Mouse (Mus musculus) hindbrain, embryonic 13.5 days (tissue): ENCODE results near the gene Timm13. TPM values are rescaled to one million over a fixed set of nuclear protein-coding genes. Genes with fewer than 3 reads are reported as not detected.

ENCODE experiments used
- ATAC-seq: fragments of 200-750 bp; cut with Nextera tagmentation; 2 replicates; pipeline ENCODE4 v1.8.0; 2017; ENCODE audit warnings: moderate TSS enrichment; ENCODE audit not compliant: low FRiP score
- H3K27ac ChIP-seq: fragments of 300-500 bp; sonication (generic); 2 replicates; pipeline ENCODE4 v1.5.1; 2015; ENCODE audit warnings: inconsistent platforms, mild to moderate bottlenecking, moderate library complexity
- H3K27me3 ChIP-seq: fragments of 300-500 bp; sonication (generic); 2 replicates; pipeline ENCODE4 v1.6.1; 2015; ENCODE audit warnings: mild to moderate bottlenecking, inconsistent platforms
- H3K36me3 ChIP-seq: fragments of 300-500 bp; sonication (generic); 2 replicates; pipeline ENCODE4 v1.6.1; 2015; ENCODE audit warnings: mild to moderate bottlenecking, inconsistent platforms
- H3K4me1 ChIP-seq: fragments of 300-500 bp; sonication (generic); replicated peaks from 2 replicates; pipeline ENCODE4 v1.6.1; 2015; ENCODE audit warnings: inconsistent platforms
- H3K4me2 ChIP-seq: fragments of 300-500 bp; sonication (generic); 2 replicates; pipeline ENCODE4 v1.6.1; 2015; ENCODE audit warnings: inconsistent platforms, mild to moderate bottlenecking, moderate library complexity
- H3K4me3 ChIP-seq: fragments of 300-500 bp; sonication (generic); 2 replicates; pipeline ENCODE4 v1.5.1; 2015; ENCODE audit warnings: mild to moderate bottlenecking, inconsistent platforms
- H3K9ac ChIP-seq: fragments of 300-500 bp; sonication (generic); 2 replicates; pipeline ENCODE4 v1.6.1; 2015; ENCODE audit warnings: mild to moderate bottlenecking, inconsistent platforms
- H3K9me3 ChIP-seq: fragments of 300-500 bp; sonication (generic); 2 replicates; pipeline ENCODE4 v1.6.1; 2016; ENCODE audit warnings: inconsistent platforms
- WGBS: fragments of 180-500 bp; shearing (Covaris S2); methylation state at CpG from one replicate; pipeline ENCODE4 v1.1.7; 2015; 5-methylcytosine and 5-hydroxymethylcytosine counted together
- polyA plus RNA-seq: library from polyadenylated mRNA; unstranded; fragments of >200 nt; fragmentation: Nextera tagmentation; extraction: Ambion mirVana; gene quantifications from 2 replicates; pipeline ENCODE4 v1.2.1, GENCODE M21; 2015

Gene Timm13
- polyA plus RNA-seq, 1 experiment from 2014 or later, result 333 TPM

DNA sequence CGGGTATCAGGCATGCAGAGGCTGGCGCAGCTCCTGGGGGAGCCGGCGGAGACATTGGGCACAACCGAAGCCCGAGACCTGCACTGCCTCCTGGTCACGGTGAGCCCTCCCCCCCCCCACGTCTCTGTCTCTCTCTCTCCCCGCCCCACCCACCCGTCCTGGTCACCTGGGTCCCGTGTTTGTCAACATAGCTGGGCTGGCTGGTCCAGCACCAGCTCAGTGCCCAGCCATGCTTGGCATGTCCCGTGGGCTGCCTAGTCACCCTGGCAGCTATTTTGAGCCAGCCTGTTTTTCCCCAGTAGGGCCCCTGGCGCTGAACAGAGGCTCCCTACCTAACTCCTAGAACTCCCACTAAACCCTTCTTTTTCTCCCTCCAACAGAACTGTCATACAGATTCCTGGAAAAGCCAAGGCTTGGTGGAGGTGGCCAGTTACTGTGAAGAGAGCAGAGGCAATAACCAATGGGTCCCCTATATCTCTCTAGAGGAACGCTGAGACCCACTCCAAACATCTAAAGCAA, 30.4 kb upstream of the Timm13 start:
- 2% methylated on average over 12 of the region's 14 CpGs for WGBS
- Histone ChIP-seq H3K36me3 (no peaks in the 10 kb centered on the region), H3K4me2 (peak overlapping the region; percentile 82), H3K4me3 (peak overlapping the region; percentile 44), H3K27ac (no peak overlapping the region), H3K9ac (peak overlapping the region; percentile 74), H3K27me3 (peaks cover 61% of the 10 kb centered on the region), H3K4me1 (peaks cover 70% of the 10 kb centered on the region), H3K9me3 (no peaks in the 10 kb centered on the region)
- ATAC-seq, result no peak

DNA sequence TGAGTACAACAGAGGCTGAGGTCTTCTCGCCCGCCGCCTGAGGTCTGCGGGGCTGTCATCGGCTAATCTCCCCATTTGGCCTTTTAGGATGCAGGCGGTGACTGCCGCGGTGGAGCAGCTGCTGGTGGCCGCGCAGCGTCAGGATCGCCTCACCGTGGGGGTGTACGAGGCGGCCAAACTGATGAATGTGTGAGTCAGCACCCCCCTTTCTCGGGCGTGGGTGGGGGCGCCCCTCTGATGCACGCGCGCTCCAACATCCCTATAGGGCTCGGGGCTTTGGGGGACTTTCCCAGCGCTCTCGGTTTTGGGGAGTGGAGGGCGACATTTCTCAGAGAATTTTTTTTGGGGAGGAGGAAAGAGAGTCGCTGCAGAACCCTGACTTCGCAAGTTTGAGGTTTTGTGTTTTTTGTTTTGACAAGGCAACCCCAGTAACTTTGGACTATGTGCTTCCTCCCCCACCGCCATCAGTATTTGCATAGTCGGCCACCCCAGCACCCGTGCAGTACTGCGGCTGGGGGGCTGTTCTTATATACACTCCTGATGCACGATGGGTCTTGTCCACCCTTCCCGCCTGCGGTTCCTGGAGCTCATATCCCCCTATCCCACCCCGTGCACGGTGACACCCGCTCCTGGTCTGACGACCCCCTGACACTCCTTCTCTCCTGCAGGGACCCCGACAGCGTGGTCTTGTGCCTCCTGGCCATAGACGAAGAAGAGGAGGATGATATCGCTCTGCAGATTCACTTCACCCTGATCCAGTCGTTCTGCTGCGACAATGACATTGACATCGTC, 29.8 kb upstream of the Timm13 start:
- H3K27ac ChIP-seq, result no peak overlapping the region
- H3K4me3 ChIP-seq, result peak overlapping the region; percentile 44
- H3K9ac ChIP-seq, result peak overlapping the region; percentile 74
- H3K27me3 ChIP-seq, result peaks cover 54% of the 10 kb centered on the region
- peak overlapping the region; percentile 82 for H3K4me2 ChIP-seq
- peaks cover 63% of the 10 kb centered on the region for H3K4me1 ChIP-seq
- no peaks in the 10 kb centered on the region for H3K36me3 ChIP-seq
- WGBS, result under 1% methylated on average over 45 of the region's 45 CpGs
- H3K9me3 ChIP-seq, result no peaks in the 10 kb centered on the region
- 0 out of 2 replicates have a peak, but pooled peaks have one; percentile 22 for ATAC-seq

DNA sequence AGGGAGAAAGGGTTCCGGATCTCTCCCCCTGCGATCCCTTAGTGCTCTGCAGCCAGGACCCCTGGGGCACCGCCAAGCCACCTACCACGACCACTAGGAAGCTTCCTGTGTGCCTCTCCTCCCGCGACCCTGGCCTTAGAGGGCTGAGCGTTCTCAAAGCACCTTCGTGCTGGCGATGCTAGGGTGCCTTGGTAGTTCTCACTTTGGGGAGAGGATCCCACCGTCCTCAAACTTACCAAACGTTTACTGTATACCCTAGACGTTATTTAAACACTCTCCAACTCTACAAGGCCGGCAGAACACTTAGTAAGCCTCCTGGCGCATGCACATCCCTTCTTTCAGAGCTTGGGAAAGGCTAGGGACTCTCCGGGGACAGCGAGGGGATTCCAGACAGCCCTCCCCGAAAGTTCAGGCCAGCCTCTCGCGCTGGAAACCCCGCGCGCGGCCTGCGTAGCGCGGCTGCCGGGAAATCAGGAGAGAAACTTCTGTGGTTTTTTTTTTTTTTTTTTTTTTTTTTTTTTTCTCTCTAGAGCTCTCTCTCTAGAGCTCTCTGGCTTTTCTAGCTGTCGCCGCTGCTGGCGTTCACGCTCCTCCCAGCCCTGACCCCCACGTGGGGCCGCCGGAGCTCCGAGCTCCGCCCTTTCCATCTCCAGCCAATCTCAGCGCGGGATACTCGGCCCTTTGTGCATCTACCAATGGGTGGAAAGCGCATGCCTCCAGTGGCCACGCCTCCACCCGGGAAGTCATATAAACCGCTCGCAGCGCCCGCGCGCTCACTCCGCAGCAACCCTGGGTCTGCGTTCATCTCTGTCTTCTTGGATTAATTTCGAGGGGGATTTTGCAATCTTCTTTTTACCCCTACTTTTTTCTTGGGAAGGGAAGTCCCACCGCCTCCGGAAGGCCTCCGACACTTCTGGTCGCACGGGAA, 28.8 kb upstream of the Timm13 start, which contains the start of gene Gadd45b:
Gadd45b (plus strand) TSS at position 775 of the 928 bp plus-strand sequence.
- Histone ChIP-seq H3K4me3 (peak within 1 kb of the TSS; percentile 50), H3K4me1 (peaks cover 54% of the 10 kb centered on the region), H3K36me3 (no peaks in the 10 kb centered on the region), H3K4me2 (peak within 1 kb of the TSS; percentile 82), H3K27me3 (peaks cover 45% of the 10 kb centered on the region), H3K27ac (peak within 1 kb of the TSS; percentile 74), H3K9ac (peak within 1 kb of the TSS; percentile 80), H3K9me3 (no peaks in the 10 kb centered on the region)
- ATAC-seq, result peak; percentile 89
- under 1% methylated on average over 56 of the region's 56 CpGs for WGBS

DNA sequence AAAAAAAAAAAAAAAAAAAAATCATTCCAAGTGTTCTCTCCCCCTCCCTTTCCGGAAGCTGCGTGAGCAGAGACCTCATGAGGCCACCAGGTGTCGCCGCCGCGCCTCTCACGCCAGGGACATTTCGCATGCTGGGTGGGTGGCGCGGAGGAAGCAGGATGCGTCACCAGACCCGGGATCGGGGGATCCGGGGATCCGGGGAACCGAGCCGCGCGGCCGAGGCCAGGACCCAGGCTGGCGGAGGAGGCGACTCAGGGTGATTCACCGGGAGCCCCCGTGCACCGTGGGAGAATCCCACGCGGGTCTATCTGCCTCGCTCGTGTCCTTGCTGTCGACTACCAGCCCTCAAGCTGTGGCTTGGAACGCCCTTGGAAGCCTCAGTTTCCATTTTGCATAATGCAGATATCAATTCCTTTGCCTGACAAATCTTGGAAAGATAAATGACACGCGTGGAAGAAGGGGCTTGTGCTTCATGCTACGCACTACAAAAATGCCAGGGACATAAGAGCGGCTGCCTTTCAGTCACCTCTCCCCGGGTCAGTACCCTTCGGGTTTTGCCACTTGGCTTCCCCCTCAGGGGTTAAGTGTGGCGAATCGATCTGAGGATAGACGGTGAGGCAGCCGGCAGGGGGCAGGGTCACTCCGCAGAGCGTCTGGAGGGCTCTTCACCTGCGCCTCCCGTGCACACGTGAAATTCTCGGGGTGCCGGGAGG, 28.0 kb upstream of the Timm13 start:
- Histone ChIP-seq H3K4me3 (peak overlapping the region; percentile 50), H3K27me3 (peaks cover 37% of the 10 kb centered on the region), H3K4me1 (peaks cover 46% of the 10 kb centered on the region), H3K4me2 (peak overlapping the region; percentile 82), H3K27ac (peak overlapping the region; percentile 74), H3K36me3 (no peaks in the 10 kb centered on the region), H3K9me3 (no peaks in the 10 kb centered on the region), H3K9ac (peak overlapping the region; percentile 80)
- WGBS, result under 1% methylated on average over 42 of the region's 48 CpGs
- peak; percentile 27 for ATAC-seq

DNA sequence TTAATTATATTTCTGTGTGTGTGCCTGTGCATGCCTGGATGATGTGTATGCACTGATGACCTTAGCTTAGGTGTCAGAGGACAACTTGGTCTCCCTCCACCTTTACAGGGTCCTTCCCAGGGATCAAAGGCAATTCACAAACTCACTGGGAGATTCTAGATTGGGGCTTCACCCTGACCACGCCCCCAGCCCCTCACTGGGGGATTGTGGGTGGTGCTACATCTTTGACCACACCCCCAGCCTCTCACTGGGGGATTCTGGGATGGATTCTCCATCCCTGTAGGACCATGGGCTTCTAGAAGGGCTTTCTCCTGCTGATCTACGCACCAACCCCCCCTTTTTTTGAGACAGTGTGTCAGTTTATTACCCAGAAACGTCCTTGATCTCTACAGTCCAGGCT, 24.7 kb upstream of the Timm13 start:
- Histone ChIP-seq H3K9ac (no peak overlapping the region), H3K27me3 (peaks cover 15% of the 10 kb centered on the region), H3K36me3 (no peaks in the 10 kb centered on the region), H3K4me3 (no peak overlapping the region), H3K27ac (no peak overlapping the region), H3K4me2 (no peak overlapping the region), H3K9me3 (no peaks in the 10 kb centered on the region), H3K4me1 (peaks cover 18% of the 10 kb centered on the region)
- ATAC-seq, result no peak
- 43% methylated on average over 3 of the region's 3 CpGs for WGBS

DNA sequence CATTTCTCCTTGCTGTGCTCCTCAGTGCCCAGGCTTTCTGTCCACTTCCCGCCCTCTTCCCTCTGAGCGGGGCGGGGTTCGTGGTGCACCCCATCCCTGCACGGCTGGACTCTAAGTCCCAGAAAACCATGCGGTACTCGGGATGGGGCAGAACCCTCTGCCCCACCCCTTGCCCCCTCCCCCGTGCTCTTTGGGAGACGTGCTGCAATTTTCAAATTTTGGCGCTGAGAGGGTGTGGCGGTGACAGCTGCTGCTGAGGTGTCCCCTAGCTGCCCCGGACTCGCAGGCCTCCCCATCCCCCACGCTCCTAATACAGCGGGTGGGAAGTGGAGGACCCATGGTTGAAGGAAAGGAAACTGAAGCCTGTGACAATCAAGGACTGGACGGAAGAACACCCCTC, 21.2 kb upstream of the Timm13 start:
- H3K4me3 ChIP-seq, result peak overlapping the region; percentile 20; the same call in 1 of the 2 replicates
- no peak for ATAC-seq
- no peak overlapping the region for H3K27ac ChIP-seq
- no peaks in the 10 kb centered on the region for H3K9me3 ChIP-seq
- 5% methylated on average over 16 of the region's 16 CpGs for WGBS
- H3K36me3 ChIP-seq, result no peaks in the 10 kb centered on the region
- H3K27me3 ChIP-seq, result peaks cover 12% of the 10 kb centered on the region; the same call in 1 of the 2 replicates
- H3K9ac ChIP-seq, result peak overlapping the region; percentile 49; the same call in 1 of the 2 replicates
- peaks cover 12% of the 10 kb centered on the region for H3K4me1 ChIP-seq
- H3K4me2 ChIP-seq, result peak overlapping the region; percentile 42

DNA sequence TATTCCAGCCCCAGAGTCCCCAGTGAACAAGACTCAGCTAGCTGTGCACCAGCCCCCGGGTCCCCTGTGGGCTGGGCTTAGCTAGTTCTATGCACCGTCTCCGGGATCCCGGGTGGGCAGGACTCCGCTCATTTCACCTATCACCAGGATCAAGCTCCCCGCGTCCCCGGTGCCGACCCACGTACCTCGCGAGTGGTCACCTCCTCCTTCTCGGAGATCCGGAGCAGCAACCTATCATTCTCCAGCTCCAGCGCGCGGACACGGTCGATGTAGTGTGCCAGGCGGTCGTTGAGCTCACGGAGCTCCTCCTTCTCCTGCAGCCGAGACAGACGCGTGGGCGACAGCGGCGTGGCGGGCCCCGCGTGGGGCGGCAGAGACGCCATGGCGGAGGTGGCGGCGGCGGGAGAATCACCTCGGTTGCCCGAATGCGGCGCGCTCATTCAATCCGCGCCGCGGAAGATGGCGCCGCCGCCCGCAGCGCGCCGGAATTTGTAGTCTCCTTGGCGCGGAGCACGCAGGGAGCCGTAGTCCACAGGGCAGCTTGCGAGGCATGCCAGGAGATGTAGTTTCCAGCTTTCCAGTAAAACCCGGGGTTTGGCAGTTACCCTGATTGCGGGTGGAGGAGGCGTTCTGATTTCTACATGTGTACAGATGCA, 17.1 kb upstream of the Timm13 start, which contains the start of gene Lmnb2:
Lmnb2 (minus strand) TSS at position 467 of the 656 bp plus-strand sequence.
- peaks cover 25% of the 10 kb centered on the region for H3K36me3 ChIP-seq
- peak within 1 kb of the TSS; percentile 94 for H3K4me3 ChIP-seq
- WGBS, result under 1% methylated on average over 60 of the region's 61 CpGs
- ATAC-seq, result peak; percentile 77
- H3K9me3 ChIP-seq, result no peaks in the 10 kb centered on the region
- peak within 1 kb of the TSS; percentile 88 for H3K27ac ChIP-seq
- peaks cover 12% of the 10 kb centered on the region; the same call in 1 of the 2 replicates for H3K27me3 ChIP-seq
- H3K4me1 ChIP-seq, result peaks cover 38% of the 10 kb centered on the region
- peak within 1 kb of the TSS; percentile 94 for H3K9ac ChIP-seq
- H3K4me2 ChIP-seq, result peak within 1 kb of the TSS; percentile 99

DNA sequence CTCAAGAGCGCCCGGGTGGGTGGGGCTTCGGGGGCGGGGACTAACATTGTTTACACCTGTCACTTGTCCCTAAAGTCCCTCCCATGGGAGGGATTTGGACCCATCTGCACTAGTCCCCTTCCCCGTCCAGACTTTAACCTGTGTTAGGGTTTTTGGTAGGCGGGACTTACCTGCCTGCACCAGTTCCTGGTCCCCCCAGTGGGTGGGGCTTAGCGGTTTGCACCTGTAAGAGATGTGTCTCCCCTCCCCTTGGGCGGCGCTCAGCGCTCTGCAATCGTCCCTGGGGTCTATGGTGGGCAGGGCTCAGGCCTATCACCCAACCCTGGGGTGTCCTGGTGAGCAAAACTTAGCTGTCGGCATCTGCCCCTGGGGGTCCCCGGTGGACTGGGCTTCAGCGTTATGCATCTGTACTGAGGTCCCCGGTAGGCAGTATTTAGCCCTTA, 16.6 kb upstream of the Timm13 start:
- peaks cover 30% of the 10 kb centered on the region for H3K36me3 ChIP-seq
- peak overlapping the region; percentile 94 for H3K4me3 ChIP-seq
- peak; percentile 47 for ATAC-seq
- H3K4me2 ChIP-seq, result peak overlapping the region; percentile 99
- H3K4me1 ChIP-seq, result peaks cover 38% of the 10 kb centered on the region
- peaks cover 12% of the 10 kb centered on the region; the same call in 1 of the 2 replicates for H3K27me3 ChIP-seq
- peak overlapping the region; percentile 94 for H3K9ac ChIP-seq
- H3K9me3 ChIP-seq, result no peaks in the 10 kb centered on the region
- peak overlapping the region; percentile 88 for H3K27ac ChIP-seq
- 1% methylated on average over 15 of the region's 15 CpGs for WGBS

DNA sequence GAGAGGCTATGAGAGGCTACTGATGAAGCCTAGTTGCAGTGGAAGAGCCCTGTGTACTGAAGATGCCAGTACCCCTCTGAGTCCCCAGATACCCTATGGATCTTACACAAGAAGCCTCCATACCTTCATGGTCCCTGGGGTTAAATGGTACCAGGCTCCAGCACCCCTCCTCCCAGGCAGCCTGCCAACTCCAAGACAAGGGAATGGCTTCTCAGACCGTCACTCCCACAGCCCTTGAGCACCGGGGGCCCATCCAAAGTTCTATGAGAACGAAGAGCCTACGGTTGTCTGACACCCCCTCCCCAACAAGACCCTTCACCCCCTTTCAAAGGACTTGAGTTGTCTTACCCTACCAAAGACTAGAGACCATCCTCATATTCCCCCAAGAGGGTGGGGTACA, 15.0 kb upstream of the Timm13 start:
- 86% methylated on average over 4 of the region's 4 CpGs for WGBS
- H3K27me3 ChIP-seq, result no peaks in the 10 kb centered on the region

DNA sequence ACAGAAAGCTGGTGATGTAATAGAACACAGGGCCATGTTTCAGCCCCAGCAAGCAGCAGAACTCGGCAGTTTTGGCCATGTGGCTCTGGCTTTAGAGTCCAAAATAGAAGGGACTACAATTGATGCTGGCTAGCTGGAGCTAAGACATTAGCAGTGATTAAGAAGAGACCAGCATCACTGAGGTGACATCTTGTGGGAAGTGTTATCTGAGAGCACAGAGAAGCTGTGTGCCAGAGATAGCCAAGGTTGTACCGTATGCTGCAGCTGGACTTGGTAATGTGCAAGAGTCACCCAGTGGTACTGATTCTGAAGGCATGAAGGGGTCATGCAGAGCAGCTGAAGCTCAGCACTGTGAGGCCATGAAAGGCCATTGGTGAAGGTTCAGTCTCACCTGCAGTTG, 14.5 kb upstream of the Timm13 start:
- no peak overlapping the region for H3K4me3 ChIP-seq
- WGBS, result 88% methylated on average over 2 of the region's 2 CpGs
- peaks cover 33% of the 10 kb centered on the region for H3K4me1 ChIP-seq
- H3K27ac ChIP-seq, result no peak overlapping the region
- peaks cover 50% of the 10 kb centered on the region for H3K36me3 ChIP-seq
- H3K9me3 ChIP-seq, result no peaks in the 10 kb centered on the region
- H3K27me3 ChIP-seq, result no peaks in the 10 kb centered on the region
- peak overlapping the region; percentile 9; the same call in 1 of the 2 replicates for H3K9ac ChIP-seq
- no peak overlapping the region for H3K4me2 ChIP-seq
- ATAC-seq, result no peak

More for the DNA sequence above, 15.0 kb upstream of the Timm13 start:
- ATAC-seq, result no peak
- Histone ChIP-seq H3K4me3 (no peak overlapping the region), H3K9me3 (no peaks in the 10 kb centered on the region), H3K4me2 (0 out of 2 replicates have a peak overlapping the region, but pooled peaks have one; percentile 99), H3K36me3 (peaks cover 45% of the 10 kb centered on the region), H3K27ac (no peak overlapping the region), H3K4me1 (peaks cover 33% of the 10 kb centered on the region), H3K9ac (peak overlapping the region; percentile 9; the same call in 1 of the 2 replicates)

DNA sequence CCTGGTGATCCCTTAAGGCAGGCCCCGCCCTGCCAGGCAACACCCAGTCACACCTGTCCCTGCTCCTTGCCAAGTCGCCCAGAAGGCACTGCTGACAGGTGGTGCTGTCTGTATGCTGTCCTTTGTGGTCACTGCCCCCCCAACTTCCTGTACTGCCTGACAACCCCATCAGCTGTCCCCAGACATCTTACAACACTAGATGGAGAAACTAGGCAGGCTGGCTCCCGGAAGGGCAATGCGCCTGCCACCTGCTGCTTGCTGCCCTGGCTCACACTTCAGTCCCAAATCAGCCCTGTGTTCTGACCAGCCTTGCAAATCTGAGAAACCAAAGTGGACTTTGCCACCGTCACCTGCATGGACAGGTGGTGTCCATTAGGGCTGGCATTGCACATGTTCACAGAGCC, 13.5 kb upstream of the Timm13 start:
- Histone ChIP-seq H3K27me3 (no peaks in the 10 kb centered on the region), H3K4me2 (no peak overlapping the region), H3K9me3 (no peaks in the 10 kb centered on the region), H3K36me3 (peaks cover 60% of the 10 kb centered on the region), H3K4me3 (no peak overlapping the region), H3K4me1 (peaks cover 33% of the 10 kb centered on the region), H3K9ac (peak overlapping the region; percentile 19; the same call in 1 of the 2 replicates), H3K27ac (no peak overlapping the region)
- ATAC-seq, result no peak
- WGBS, result 93% methylated on average over 5 of the region's 5 CpGs
